Mouse (Mus musculus): ENCODE measurements around the gene Smagp. TPM values are rescaled to one million over a fixed set of nuclear protein-coding genes. Genes with fewer than 3 reads are reported as not detected.

Smagp gene
- 10 to 100 TPM; 20.5 to 25.8 TPM for total RNA-seq (2021)

- intact Hi-C loops (cut with DNase I) = loop anchor here (2.0 to 5.0 kb wide), 2 partner anchors 18 to 45 kb away; no protein-coding TSS in a partner anchor
- peak; percentile 65 to 69 for DNase-seq
Measured at GRCm38 (mm10) chr15:100636700-100637501, at the start of gene Smagp. Gene Smagp (minus strand): TSS chr15:100636940.

GRCm38 (mm10) chr15:100686434-100686833, 49.7 kb upstream of the Smagp start:
- intact Hi-C loops (cut with DNase I) = no loop called here
- no peak for DNase-seq

- DNase-seq = no peak
- intact Hi-C loops (cut with DNase I) = no loop called here
Measured at GRCm38 (mm10) chr15:100685849-100686248, 49.1 kb upstream of the Smagp start.

GRCm38 (mm10) chr15:100685255-100685654, 48.5 kb upstream of the Smagp start:
- intact Hi-C loops (cut with DNase I) = no loop called here
- DNase-seq = no peak

GRCm38 (mm10) chr15:100684450-100684849, 47.7 kb upstream of the Smagp start:
- intact Hi-C loops (cut with DNase I) = loop anchor here (5.0 kb wide), 2 partner anchors 47 to 217 kb away; partner anchors contain the start of genes Letmd1 and Smagp
- DNase-seq = no peak

- intact Hi-C loops (cut with DNase I) = loop anchor here (2.0 to 5.0 kb wide), 4 partner anchors 46 to 216 kb away; partner anchors contain the start of genes Letmd1 and Smagp
- peak; percentile 85 to 90 for DNase-seq
Measured at GRCm38 (mm10) chr15:100683041-100683440, 46.3 kb upstream of the Smagp start.

GRCm38 (mm10) chr15:100681770-100682169, 45.0 kb upstream of the Smagp start:
- DNase-seq = no peak
- intact Hi-C loops (cut with DNase I) = loop anchor here (2.0 to 5.0 kb wide), 4 partner anchors 44 to 214 kb away; partner anchors contain the start of genes Letmd1 and Smagp

GRCm38 (mm10) chr15:100680381-100680780, 43.6 kb upstream of the Smagp start:
- intact Hi-C loops (cut with DNase I) = loop anchor here (5.0 kb wide), 2 partner anchors 43 to 213 kb away; partner anchors contain the start of genes Letmd1 and Smagp

GRCm38 (mm10) chr15:100679005-100679404, 42.3 kb upstream of the Smagp start:
- intact Hi-C loops (cut with DNase I) = no loop called here
- no peak for DNase-seq

More at GRCm38 (mm10) chr15:100680381-100680780, 43.6 kb upstream of the Smagp start:
- DNase-seq = no peak

GRCm38 (mm10) chr15:100678581-100678980, 41.8 kb upstream of the Smagp start:
- intact Hi-C loops (cut with DNase I) = no loop called here
- no peak for DNase-seq

GRCm38 (mm10) chr15:100677675-100678074, 40.9 kb upstream of the Smagp start:
- no peak for DNase-seq
- intact Hi-C loops (cut with DNase I) = no loop called here

- no peak for DNase-seq
- intact Hi-C loops (cut with DNase I) = no loop called here
Measured at GRCm38 (mm10) chr15:100676521-100676920, 39.8 kb upstream of the Smagp start.

- DNase-seq = no peak
- intact Hi-C loops (cut with DNase I) = no loop called here
Measured at GRCm38 (mm10) chr15:100675486-100675885, 38.7 kb upstream of the Smagp start.

- intact Hi-C loops (cut with DNase I) = no loop called here
- no peak for DNase-seq
Measured at GRCm38 (mm10) chr15:100674566-100674965, 37.8 kb upstream of the Smagp start.

GRCm38 (mm10) chr15:100673585-100674391, 37.0 kb upstream of the Smagp start:
- peak in 1 of 2 experiments; percentile 26 for DNase-seq
- intact Hi-C loops (cut with DNase I) = no loop called here

GRCm38 (mm10) chr15:100670833-100671232, 34.1 kb upstream of the Smagp start:
- intact Hi-C loops (cut with DNase I) = no loop called here
- no peak for DNase-seq

- intact Hi-C loops (cut with DNase I) = no loop called here
- DNase-seq = no peak
Measured at GRCm38 (mm10) chr15:100670004-100670403, 33.3 kb upstream of the Smagp start.

GRCm38 (mm10) chr15:100669337-100669736, 32.6 kb upstream of the Smagp start, which contains the start of gene Bin2:
Gene Bin2 (minus strand): TSS chr15:100669553.
- peak in 1 of 2 experiments; percentile 45 for DNase-seq

GRCm38 (mm10) chr15:100667871-100668545, 31.3 kb upstream of the Smagp start:
- no peak for DNase-seq
- intact Hi-C loops (cut with DNase I) = no loop called here

More at GRCm38 (mm10) chr15:100669337-100669736, 32.6 kb upstream of the Smagp start, which contains the start of gene Bin2:
- intact Hi-C loops (cut with DNase I) = no loop called here

GRCm38 (mm10) chr15:100667420-100667819, 30.7 kb upstream of the Smagp start:
- intact Hi-C loops (cut with DNase I) = no loop called here
- no peak for DNase-seq
